Mouse (Mus musculus) large intestine, adult 2 months (tissue): ENCODE results near the gene Ap2s1. TPM values are rescaled to one million over a fixed set of nuclear protein-coding genes. Genes with fewer than 3 reads are reported as not detected.

Source experiments
- DNase-seq: peaks from one replicate; pipeline ENCODE4 v3.0.0-alpha.2; 2012; ENCODE audit warnings: low read depth, low spot score
- WGBS: fragments of 180-500 bp; shearing (Covaris S2); methylation state at CpG from one replicate; pipeline ENCODE4 v1.1.7; 2018; 5-methylcytosine and 5-hydroxymethylcytosine counted together
- polyA plus RNA-seq: library from polyadenylated mRNA; depleted of rRNA; stranded (reverse); fragments of >200 nt; gene quantifications from 2 replicates; pipeline ENCODE4 v1.2.3, GENCODE M21; 2012

Ap2s1 gene
- polyA plus RNA-seq, 1 experiment: 431 TPM

DNA sequence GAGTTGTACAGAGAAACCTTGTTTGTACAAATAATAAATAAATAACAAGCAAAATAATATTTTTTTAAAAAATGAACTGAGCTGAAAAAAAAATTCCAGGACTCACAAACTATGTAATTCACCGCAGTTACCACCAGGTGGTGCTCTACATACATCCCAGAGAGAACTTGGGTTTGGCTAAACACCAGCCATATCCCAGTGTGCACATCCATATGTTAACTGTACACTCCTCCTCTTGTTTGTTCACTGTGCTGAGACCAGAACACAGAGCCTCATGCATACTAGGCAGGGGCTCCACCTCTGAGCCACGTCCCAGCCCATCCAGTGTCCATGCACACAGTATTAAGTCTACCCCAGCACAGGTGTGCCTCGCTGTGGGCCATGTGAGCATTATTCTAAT lies 7.9 kb downstream of the Ap2s1 start:
- 59% methylated on average over 3 of the region's 3 CpGs for WGBS

GRCm38 (mm10) chr7:16747656-16748055 lies 9.4 kb downstream of the Ap2s1 start:
- 86% methylated on average over 6 of the region's 6 CpGs for WGBS
- DNase-seq: no peak

More for the DNA sequence above, 7.9 kb downstream of the Ap2s1 start:
- peak; percentile 45 for DNase-seq

DNA sequence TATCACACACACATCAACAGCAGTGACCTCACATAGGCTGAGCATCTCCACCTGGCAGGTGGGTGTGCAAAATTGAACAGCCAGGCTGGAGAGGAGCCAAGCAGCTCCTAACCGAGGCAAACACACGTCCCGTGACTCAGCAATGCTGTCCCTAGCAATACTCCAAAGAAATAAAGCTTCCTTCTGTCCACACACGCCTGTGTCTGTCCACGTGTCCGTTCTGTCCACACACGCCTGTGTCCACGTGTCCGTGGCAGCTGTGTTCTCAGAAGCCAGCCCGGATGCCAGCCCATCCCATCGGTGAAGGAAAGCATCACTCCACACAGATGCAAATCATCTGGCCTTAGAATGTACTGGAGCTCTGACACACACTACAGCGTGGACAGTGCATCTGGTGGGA lies 13.8 kb downstream of the Ap2s1 start:
- WGBS: 23% methylated on average over 12 of the region's 12 CpGs
- DNase-seq: no peak

DNA sequence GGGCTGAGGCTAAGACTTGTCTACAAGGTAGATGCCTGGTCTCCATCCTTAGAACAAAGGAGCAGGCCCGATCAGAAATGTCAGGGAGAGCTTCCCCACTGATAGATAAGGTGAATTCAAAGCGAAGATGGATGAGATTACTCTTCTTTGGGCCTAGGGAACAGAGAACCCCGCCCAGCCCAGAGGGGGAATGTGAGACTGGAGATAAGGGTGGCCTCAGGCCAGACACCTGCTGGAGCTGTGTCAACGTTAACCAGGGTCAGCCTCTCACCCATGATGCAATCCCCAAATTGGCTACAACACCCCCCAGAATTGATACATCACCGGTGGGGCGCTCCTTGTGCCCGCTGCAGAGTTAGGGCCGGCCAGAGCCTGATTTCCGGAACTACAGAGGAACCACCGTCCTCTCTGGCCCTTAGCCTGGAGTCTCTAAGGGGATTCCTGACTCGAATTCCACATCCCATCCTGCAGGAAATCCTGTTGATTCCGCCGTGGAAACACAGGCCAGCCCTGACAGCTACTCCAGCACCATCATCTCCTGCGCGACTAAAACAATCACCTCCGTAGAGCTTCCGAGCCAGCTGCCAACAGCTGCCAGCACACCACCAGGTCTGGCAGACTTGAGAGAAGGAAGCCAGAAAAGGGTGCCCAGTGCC lies 17.3 kb downstream of the Ap2s1 start:
- DNase-seq: no peak
- whole genome bisulfite sequencing: 65% methylated on average over 17 of the region's 17 CpGs

DNA sequence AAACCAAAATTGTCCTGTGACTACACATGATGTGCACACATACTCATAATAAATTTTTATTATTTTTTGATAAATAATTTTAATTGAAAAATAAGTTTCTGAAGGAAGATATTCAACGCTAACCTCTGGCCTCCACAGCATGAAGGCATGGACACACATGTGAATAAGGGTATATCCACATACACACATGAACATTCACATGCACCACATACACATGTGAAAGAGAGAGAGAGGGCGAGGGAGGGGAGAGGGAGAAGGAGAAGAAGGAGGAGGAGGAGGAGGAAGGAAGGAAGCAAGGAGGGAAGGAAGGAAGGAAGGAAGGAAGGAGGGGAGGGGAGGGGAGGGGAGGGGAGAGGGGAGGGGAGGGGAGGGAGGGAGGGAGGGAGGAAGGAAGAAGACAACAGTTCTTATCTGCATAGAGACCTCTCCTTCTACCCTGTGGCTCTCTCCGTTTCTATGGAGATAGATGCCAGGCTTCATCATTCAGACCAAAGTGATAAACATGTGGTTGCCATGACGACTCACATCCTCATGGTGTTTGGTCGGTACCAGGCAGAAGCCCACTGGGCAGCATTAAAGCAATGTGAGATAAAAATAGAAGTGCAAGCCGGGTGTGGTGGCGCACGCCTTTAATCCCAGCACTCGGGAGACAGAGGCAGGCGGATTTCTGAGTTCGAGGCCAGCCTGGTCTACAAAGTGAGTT lies 20.8 kb downstream of the Ap2s1 start:
- 86% methylated on average over 11 of the region's 11 CpGs for whole genome bisulfite sequencing
- no peak for DNase-seq

DNA sequence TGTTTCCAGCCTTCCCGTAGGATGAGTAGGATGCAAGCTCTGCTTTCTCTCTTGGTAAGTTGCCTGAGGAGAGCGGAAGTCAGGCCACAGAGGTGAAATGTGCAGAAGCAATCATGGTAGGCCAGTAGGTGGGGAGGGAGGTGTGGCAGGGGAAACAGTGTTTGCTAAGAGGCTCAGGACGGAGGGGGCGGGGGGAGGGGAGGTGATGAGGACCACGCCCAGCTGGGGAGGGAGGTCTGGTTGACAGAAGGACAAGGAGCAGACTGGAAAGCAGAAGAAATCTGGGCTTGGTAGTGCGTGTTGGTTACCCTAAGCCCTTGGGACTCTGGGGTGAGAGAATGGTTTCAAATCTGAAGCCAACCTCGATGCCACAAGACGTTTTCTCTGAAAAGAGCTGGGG lies 22.1 kb downstream of the Ap2s1 start:
- WGBS: 12% methylated on average over 8 of the region's 8 CpGs
- DNase-seq: no peak

DNA sequence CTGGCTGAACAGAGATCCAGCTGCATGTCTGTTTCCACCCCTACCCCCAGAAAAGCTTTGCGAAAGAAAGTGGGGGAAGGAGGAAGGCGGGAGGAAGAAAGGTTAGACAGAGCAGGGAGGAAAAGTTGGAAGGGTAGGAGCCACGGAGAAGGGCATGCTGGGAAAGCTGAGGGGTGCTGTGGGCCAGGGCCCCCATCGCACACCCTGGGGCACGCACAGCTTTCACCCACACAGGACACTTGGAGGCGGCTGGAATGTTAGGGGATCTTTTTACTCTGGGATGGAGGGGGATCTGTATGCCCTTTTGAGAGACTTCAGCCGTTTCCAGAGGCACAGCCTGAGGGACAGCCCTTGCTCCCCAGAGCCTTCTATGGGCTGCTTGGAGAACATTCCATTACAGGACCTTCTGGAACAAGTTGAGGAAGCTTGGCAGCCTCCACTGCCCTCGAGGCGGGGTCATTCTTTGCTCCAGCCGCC lies 22.8 kb downstream of the Ap2s1 start:
- DNase-seq: no peak
- WGBS: 51% methylated on average over 9 of the region's 10 CpGs

DNA sequence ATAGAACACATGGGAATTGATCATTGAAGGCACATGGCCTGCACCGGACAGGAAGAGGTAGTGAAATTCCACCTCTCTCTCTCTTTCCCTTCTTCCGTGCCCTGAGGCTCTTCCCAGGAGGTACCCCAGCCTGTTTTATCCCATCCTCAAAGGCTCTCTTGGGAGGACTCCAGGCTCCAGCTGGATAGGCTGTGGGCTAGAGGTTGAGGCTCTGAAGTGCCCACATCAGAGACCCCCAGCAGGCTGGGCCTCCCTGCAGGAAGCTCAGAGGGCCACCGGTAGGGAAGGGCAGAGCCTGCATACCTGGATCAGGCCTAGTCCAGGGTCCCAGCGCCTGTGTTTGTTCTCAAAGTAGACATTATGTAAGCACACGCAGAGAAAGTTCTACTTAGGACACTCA lies 23.4 kb downstream of the Ap2s1 start:
- no peak for DNase-seq
- WGBS: 69% methylated on average over 5 of the region's 5 CpGs

DNA sequence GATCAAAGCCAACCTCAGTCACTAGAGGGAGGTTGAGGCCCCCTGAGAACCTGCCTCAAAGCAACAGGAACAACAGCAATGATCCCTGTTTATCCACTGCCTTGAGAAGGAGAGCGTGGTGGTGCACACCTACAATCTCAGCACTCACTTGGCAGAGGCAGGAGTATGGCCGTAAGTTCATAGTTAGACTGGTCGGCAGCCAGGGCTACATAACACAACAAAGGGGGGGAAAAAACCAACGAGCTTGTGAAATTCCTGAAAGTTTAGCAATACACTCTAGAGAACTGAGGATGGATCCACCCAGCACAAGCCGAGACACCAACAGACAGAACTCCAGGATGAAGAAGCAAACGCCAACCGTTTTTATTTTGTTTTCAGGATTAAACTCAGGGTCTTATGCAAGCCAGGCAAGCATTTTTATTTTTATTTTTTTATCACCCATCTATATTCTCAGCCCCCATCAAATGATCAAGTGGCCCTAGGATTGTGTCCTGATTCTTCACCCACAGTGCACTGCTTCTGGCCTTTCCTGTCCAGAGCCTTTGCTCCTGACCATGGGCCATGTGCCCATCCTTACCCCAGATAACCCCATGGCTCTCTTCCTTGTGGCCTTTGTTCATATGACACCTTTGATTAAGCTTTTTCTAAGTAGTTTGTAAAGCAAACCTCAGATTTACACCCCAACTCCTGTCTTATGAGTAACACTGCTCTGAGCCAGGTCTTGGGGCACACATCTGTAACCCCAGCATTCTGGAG lies 25.4 kb downstream of the Ap2s1 start:
- DNase-seq: no peak

GRCm38 (mm10) chr7:16766443-16766842 lies 28.2 kb downstream of the Ap2s1 start:
- 61% methylated on average over 2 of the region's 2 CpGs for WGBS

More for the DNA sequence above, 25.4 kb downstream of the Ap2s1 start:
- WGBS: 77% methylated on average over 7 of the region's 7 CpGs

DNA sequence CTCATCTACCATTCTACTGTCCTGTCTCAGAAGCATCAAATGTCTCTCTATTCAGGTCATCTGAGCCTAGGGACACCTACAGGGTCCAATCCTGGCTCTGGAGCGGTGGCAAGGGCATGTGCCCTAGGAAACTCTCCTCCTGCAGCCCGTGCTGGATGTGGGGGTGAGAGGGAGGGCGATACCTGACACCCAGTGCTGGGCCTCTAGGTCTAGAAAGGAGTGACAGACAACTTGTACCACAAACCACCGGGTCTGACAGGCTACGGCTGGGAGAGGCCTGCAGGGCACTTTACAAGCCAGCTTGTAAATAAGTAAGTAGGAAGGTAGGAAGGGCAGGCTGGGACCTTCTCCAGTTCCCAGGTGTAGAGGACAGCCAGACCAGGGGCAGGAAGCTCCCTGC lies 37.7 kb downstream of the Ap2s1 start:
- WGBS: 48% methylated on average over 5 of the region's 5 CpGs
- no peak for DNase-seq

More at GRCm38 (mm10) chr7:16766443-16766842, 28.2 kb downstream of the Ap2s1 start:
- no peak for DNase-seq

GRCm38 (mm10) chr7:16780076-16780475 lies 41.9 kb downstream of the Ap2s1 start:
- WGBS: 29% methylated on average over 5 of the region's 5 CpGs
- DNase-seq: no peak

GRCm38 (mm10) chr7:16780825-16781554 lies 42.8 kb downstream of the Ap2s1 start, which contains the start of gene Slc1a5:
TSS of gene Slc1a5 (plus strand) at chr7:16781340.
- WGBS: 2% methylated on average over 34 of the region's 34 CpGs
- DNase-seq: peak; percentile 91

DNA sequence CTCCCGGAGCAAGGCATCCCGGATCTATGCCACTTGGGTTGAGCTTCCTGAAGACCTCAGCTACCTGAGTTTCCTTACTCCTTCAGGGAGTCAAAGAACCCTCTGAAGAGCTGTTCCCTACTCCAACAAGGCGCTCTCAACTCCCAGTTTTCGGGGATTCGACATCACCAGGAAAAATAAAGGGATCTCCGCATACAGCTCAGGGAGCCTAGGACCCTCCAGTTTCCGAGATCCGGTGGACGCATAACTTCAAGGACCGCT lies 43.3 kb downstream of the Ap2s1 start:
- DNase-seq: no peak
- WGBS: under 1% methylated on average over 10 of the region's 10 CpGs

GRCm38 (mm10) chr7:16781816-16782554 lies 43.8 kb downstream of the Ap2s1 start:
- DNase-seq: no peak
- WGBS: under 1% methylated on average over 60 of the region's 60 CpGs

- 5% methylated on average over 11 of the region's 11 CpGs for WGBS
- no peak for DNase-seq
Observed at GRCm38 (mm10) chr7:16782555-16783125, 44.4 kb downstream of the Ap2s1 start.

DNA sequence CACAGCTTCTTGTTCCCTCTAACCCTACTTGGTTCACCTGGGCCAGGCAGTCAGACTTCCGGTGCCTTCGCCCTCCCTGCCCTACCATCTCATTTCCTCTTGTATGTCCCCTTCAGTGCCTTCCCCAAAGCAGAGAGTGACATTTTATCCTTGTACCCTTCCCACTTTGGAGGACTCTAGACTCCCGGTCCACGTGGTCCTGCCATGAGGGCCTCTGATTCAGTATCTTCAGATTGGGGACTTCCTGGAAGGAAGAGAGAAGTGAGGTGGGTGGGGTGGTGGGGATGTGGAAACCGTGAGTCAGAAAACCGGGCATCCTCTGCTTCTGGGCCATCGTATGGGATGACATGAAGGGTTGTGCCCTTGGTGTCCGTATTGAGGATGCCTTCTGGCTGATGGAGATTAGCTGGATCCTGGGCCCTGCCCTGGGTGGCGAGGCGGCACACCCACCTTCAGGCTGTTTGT lies 45.0 kb downstream of the Ap2s1 start:
- no peak for DNase-seq
- 8% methylated on average over 10 of the region's 10 CpGs for WGBS

DNA sequence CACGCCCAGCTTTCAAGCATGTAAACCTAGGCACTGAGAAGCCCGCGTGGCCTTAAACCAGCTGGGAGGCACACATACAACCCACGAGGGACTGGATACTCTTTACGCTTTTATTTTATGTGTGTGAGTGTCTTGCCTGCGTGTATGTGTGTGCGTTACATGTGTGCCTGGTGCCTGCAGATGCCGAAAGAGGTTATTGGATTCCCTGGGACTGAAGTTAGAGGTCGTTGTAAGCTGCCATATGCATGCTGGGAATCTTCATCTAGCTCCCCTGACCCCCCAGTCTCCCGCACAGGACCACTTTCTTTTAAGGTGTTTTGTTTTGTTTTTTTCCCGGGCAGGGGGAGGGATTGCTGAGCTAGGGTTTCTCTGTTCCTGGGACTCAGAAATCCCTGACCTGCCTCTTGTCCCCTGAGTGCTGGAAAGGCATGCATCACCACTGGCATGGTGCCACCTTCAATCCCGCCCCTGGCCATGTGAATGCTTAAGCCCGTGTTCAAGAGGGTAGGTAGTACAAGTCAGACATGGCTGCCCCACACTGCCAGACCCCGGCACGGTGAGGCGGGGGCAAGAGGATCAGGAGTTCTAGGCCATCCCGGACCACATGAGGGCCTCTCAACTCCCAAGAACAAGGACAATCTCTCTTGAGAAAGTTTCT lies 45.7 kb downstream of the Ap2s1 start:
- DNase-seq: no peak
- WGBS: 17% methylated on average over 17 of the region's 17 CpGs
